8 mouse cellular contexts compared by ENCODE assay signal in the genomic region with DNA sequence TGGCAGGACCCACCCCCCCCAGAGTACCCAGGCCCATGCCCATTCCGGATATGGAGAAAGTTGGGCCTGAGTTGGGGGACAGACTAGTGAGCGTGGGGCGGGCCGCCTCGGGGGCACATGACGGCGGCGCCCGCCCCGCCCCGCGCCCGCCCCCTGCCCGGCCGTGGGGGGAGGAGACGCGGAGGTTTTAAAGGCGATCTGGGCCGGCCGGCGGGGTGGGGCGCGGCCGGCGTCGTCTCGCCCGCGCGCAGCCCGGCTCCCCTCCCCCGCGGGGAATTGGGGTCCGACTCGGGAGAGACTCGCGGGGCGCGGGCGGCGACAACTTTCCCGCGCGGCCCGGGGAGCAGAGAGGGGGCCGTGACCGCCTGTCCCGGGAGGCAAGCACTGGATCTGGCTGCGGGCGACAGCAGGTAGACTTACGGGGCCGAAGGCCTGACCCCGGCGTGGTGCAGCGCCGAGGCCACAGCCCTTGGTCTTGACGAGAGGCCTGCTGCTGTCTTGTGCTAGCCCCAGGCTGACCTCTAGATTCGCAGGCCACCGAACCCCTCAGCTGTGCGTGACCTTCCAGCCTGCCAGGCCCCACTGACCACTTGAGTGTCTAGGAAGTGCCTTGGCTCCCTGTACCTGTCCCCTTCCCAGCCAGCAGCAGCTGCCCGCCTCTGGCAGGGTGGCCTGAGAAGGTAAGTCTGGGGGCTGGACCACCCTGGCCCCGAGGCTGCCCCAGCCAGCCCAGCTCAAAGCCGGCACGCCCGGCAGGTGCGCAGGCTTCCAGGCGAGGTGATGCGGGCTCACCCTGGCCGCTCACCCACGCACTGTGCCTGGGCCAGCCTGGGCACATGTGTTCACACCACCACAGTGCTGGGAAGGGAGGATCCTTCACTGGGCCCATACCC. TPM values are rescaled to one million over a fixed set of nuclear protein-coding genes. Genes with fewer than 3 reads are reported as not detected.
DNase-seq lines count a peak whose midpoint lies in the region; ATAC-seq lines count a peak whose summit lies in the region.

No protein-coding gene starts in this region.

- H3K27ac ChIP-seq in forebrain, embryonic 11.5 days (ENCODE audit: low read depth, low read length), result peak overlapping the region; percentile 41; the same call in 1 of the 2 replicates
- H3K27ac ChIP-seq in midbrain, embryonic 10.5 days (replicated peaks), result peak overlapping the region; percentile 93
- peak overlapping the region; percentile 97 for H3K27ac ChIP-seq in stomach, embryonic 15.5 days

- DNase-seq in urinary bladder, adult 18-20 months (ENCODE audit: low spot score in 2 of 2), result peak; percentile 84 to 86
- DNase-seq in urinary bladder, postnatal 10 days (ENCODE audit: low spot score), result no peak
- DNase-seq in forebrain, embryonic 11.5 days (ENCODE audit: low spot score), result peak; percentile 77
- peak; percentile 89 for DNase-seq in heart, postnatal 25 days (ENCODE audit: low spot score)
- peak; percentile 40 for DNase-seq in left cerebral cortex, postnatal 4 days
- DNase-seq in midbrain, embryonic 10.5 days (ENCODE audit: low spot score), result peak; percentile 54

- H3K4me2 ChIP-seq in forebrain, embryonic 11.5 days (ENCODE audit: low read depth, low read length, severe bottlenecking), result peak overlapping the region; percentile 88
- H3K4me2 ChIP-seq in stomach, embryonic 15.5 days, result peak overlapping the region; percentile 91

- no peaks in the 10 kb centered on the region for H3K27me3 ChIP-seq in forebrain, embryonic 11.5 days (ENCODE audit: control insufficient read depth, insufficient read depth, low read length)
- peaks cover 39% of the 10 kb centered on the region for H3K27me3 ChIP-seq in midbrain, embryonic 10.5 days (ENCODE audit: low read depth, poor library complexity, severe bottlenecking)
- H3K27me3 ChIP-seq in stomach, embryonic 15.5 days (replicated peaks), result no peaks in the 10 kb centered on the region

- H3K4me1 ChIP-seq in forebrain, embryonic 11.5 days (replicated peaks; ENCODE audit: control insufficient read depth, insufficient read depth, low read length), result peaks cover 51% of the 10 kb centered on the region
- H3K4me1 ChIP-seq in midbrain, embryonic 10.5 days, result peaks cover 69% of the 10 kb centered on the region
- peaks cover 50% of the 10 kb centered on the region for H3K4me1 ChIP-seq in stomach, embryonic 15.5 days

- H3K4me3 ChIP-seq in forebrain, embryonic 11.5 days (ENCODE audit: low read depth, low read length), result peak overlapping the region; percentile 45
- peak overlapping the region; percentile 65 for H3K4me3 ChIP-seq in midbrain, embryonic 10.5 days
- H3K4me3 ChIP-seq in stomach, embryonic 15.5 days (replicated peaks), result peak overlapping the region; percentile 76

- 7% methylated on average over 53 of the region's 70 CpGs for WGBS in forebrain, embryonic 11.5 days
- WGBS in midbrain, embryonic 10.5 days, result 5% methylated on average over 69 of the region's 70 CpGs
- 4% methylated on average over 56 of the region's 70 CpGs for WGBS in stomach, embryonic 15.5 days

- H3K9ac ChIP-seq in forebrain, embryonic 11.5 days (ENCODE audit: low read length), result peak overlapping the region; percentile 74
- peak overlapping the region; percentile 69 for H3K9ac ChIP-seq in stomach, embryonic 15.5 days

- H3K9me3 ChIP-seq in forebrain, embryonic 11.5 days (ENCODE audit: control insufficient read depth, low read length), result no peaks in the 10 kb centered on the region
- no peaks in the 10 kb centered on the region for H3K9me3 ChIP-seq in midbrain, embryonic 10.5 days (replicated peaks)
- no peaks in the 10 kb centered on the region for H3K9me3 ChIP-seq in stomach, embryonic 15.5 days

- intact Hi-C loops in heart, postnatal 25 days (cut with DNase I), result loop anchor here (5.0 kb wide), 1 partner anchor 506 kb away; no protein-coding TSS in a partner anchor
- intact Hi-C loops in left cerebral cortex, postnatal 4 days (cut with DNase I), result no loop called here

- no peak for ATAC-seq in forebrain, embryonic 11.5 days (replicated peaks; ENCODE audit: low FRiP score)
- peak; percentile 20 for ATAC-seq in stomach, embryonic 15.5 days (ENCODE audit: insufficient read depth, low FRiP score, low read depth)
- ATAC-seq in frontal cortex, adult (ENCODE audit: low TSS enrichment), result no peak

- no peaks in the 10 kb centered on the region for H3K36me3 ChIP-seq in forebrain, embryonic 11.5 days (ENCODE audit: control insufficient read depth, insufficient read depth, low read length)
- no peaks in the 10 kb centered on the region for H3K36me3 ChIP-seq in midbrain, embryonic 10.5 days
- H3K36me3 ChIP-seq in stomach, embryonic 15.5 days, result 0 out of 2 replicates have a peak, but pooled peaks cover 8% of the 10 kb centered on the region

RNA-seq across cellular contexts. Expression of gene Nanos3, which starts 15.9 kb away (rescaled TPM):
- polyA plus RNA-seq in forebrain, embryonic 11.5 days (2014; fragmentation: Nextera tagmentation; extraction: Ambion mirVana), result 2.9 and 5.0 TPM in 2 replicates
- total RNA-seq in heart, postnatal 25 days (2021), result 1 to 10 TPM in 1 of 2 experiments, under 1 TPM in 1; 0.73 to 1.4 TPM
- total RNA-seq in left cerebral cortex, postnatal 4 days (2021), result 10 to 100 TPM in 1 of 2 experiments, 1 to 10 TPM in 1; 8.1 to 11.4 TPM
- polyA plus RNA-seq in midbrain, embryonic 10.5 days (2016; fragmentation: Nextera tagmentation; extraction: Ambion mirVana), result 3.0 and 5.6 TPM in 2 replicates
- polyA plus RNA-seq in stomach, embryonic 15.5 days (2015; fragmentation: Nextera tagmentation; extraction: Ambion mirVana), result 1.7 and 2.3 TPM in 2 replicates

RNA-seq across cellular contexts. Expression of gene Zswim4, which starts 36.0 kb away (rescaled TPM):
- 34.7 and 37.1 TPM in 2 replicates for polyA plus RNA-seq in forebrain, embryonic 11.5 days (2014; fragmentation: Nextera tagmentation; extraction: Ambion mirVana)
- total RNA-seq in heart, postnatal 25 days (2021), result 1 to 10 TPM; 8.2 to 8.8 TPM
- 10 to 100 TPM; 22.9 to 23.3 TPM for total RNA-seq in left cerebral cortex, postnatal 4 days (2021)
- polyA plus RNA-seq in midbrain, embryonic 10.5 days (2016; fragmentation: Nextera tagmentation; extraction: Ambion mirVana), result 30.4 and 39.5 TPM in 2 replicates
- 8.9 and 9.7 TPM in 2 replicates for polyA plus RNA-seq in stomach, embryonic 15.5 days (2015; fragmentation: Nextera tagmentation; extraction: Ambion mirVana)

RNA-seq across cellular contexts. Expression of gene D8Ertd738e, which starts 48.6 kb away (rescaled TPM):
- 277 and 303 TPM in 2 replicates for polyA plus RNA-seq in forebrain, embryonic 11.5 days (2014; fragmentation: Nextera tagmentation; extraction: Ambion mirVana)
- 100 to 1,000 TPM; 227 to 240 TPM for total RNA-seq in heart, postnatal 25 days (2021)
- 100 to 1,000 TPM; 105 to 120 TPM for total RNA-seq in left cerebral cortex, postnatal 4 days (2021)
- 363 and 389 TPM in 2 replicates for polyA plus RNA-seq in midbrain, embryonic 10.5 days (2016; fragmentation: Nextera tagmentation; extraction: Ambion mirVana)
- 311 and 318 TPM in 2 replicates for polyA plus RNA-seq in stomach, embryonic 15.5 days (2015; fragmentation: Nextera tagmentation; extraction: Ambion mirVana)

RNA-seq across cellular contexts. Expression of gene 4930432K21Rik, which starts 53.1 kb away (rescaled TPM):
- polyA plus RNA-seq in forebrain, embryonic 11.5 days (2014; fragmentation: Nextera tagmentation; extraction: Ambion mirVana), result 1.2 and 1.5 TPM in 2 replicates
- under 1 TPM; 0.10 to 0.28 TPM for total RNA-seq in heart, postnatal 25 days (2021)
- 1 to 10 TPM; 1.7 to 2.1 TPM for total RNA-seq in left cerebral cortex, postnatal 4 days (2021)
- polyA plus RNA-seq in midbrain, embryonic 10.5 days (2016; fragmentation: Nextera tagmentation; extraction: Ambion mirVana), result 2.4 TPM in 2 replicates
- polyA plus RNA-seq in stomach, embryonic 15.5 days (2015; fragmentation: Nextera tagmentation; extraction: Ambion mirVana), result 0.91 and 1.2 TPM in 2 replicates

RNA-seq across cellular contexts. Expression of gene Cc2d1a, which starts 53.2 kb away (rescaled TPM):
- polyA plus RNA-seq in forebrain, embryonic 11.5 days (2014; fragmentation: Nextera tagmentation; extraction: Ambion mirVana), result 16.0 and 17.1 TPM in 2 replicates
- 10 to 100 TPM; 10.3 to 11.8 TPM for total RNA-seq in heart, postnatal 25 days (2021)
- total RNA-seq in left cerebral cortex, postnatal 4 days (2021), result 10 to 100 TPM; 74.9 to 80.8 TPM
- polyA plus RNA-seq in midbrain, embryonic 10.5 days (2016; fragmentation: Nextera tagmentation; extraction: Ambion mirVana), result 14.0 and 18.1 TPM in 2 replicates
- polyA plus RNA-seq in stomach, embryonic 15.5 days (2015; fragmentation: Nextera tagmentation; extraction: Ambion mirVana), result 22.2 and 22.7 TPM in 2 replicates

Comparison
In these comparisons a context has a peak if more than half of its experiments do, and no peak if none do; other contexts are left out.
1. H3K27ac ChIP-seq: peak in every context shown above with its lines; median percentile 97 in stomach, embryonic 15.5 days; 93 in midbrain, embryonic 10.5 days; 41 in forebrain, embryonic 11.5 days.